Mouse (Mus musculus) C2C12 (cell line): ENCODE data around the gene Sec24c. TPM values are rescaled to one million over a fixed set of nuclear protein-coding genes. Genes with fewer than 3 reads are reported as not detected.

Experiments
- H3K27me3 ChIP-seq: one replicate; pipeline ENCODE4 v1.6.1; 2011; ENCODE audit not compliant: control insufficient read depth, insufficient read depth, insufficient read length
- H3K36me3 ChIP-seq: one replicate; pipeline ENCODE4 v1.6.1; 2011; ENCODE audit not compliant: control insufficient read depth, insufficient read depth
- H3K4me3 ChIP-seq: one replicate; pipeline ENCODE4 v1.5.1; 2011; ENCODE audit warnings: mild to moderate bottlenecking, control low read depth; ENCODE audit not compliant: poor library complexity, insufficient read depth, severe bottlenecking
- H3K79me2 ChIP-seq: one replicate; pipeline ENCODE4 v1.6.1; 2011; ENCODE audit not compliant: control insufficient read depth, insufficient read depth
- H3K79me3 ChIP-seq: one replicate; pipeline ENCODE4 v1.6.1; 2011; ENCODE audit warnings: low read depth, control low read depth
- H3ac ChIP-seq: one replicate; pipeline ENCODE3; 2011; ENCODE audit warnings: low read depth; ENCODE audit not compliant: control insufficient read depth, insufficient read length
- CEBPB ChIP-seq: IDR thresholded peaks from one replicate; pipeline ENCODE4 v1.6.1; 2011; ENCODE audit warnings: low read depth, mild to moderate bottlenecking, control low read depth, moderate library complexity
- CTCF ChIP-seq: IDR thresholded peaks from one replicate; pipeline ENCODE4 v1.5.1; 2011; ENCODE audit not compliant: control insufficient read depth, insufficient read depth, insufficient read length
- FOSL1 ChIP-seq: IDR thresholded peaks from one replicate; pipeline ENCODE4 v1.8.0; 2011; ENCODE audit warnings: mild to moderate bottlenecking, low read length; ENCODE audit not compliant: poor library complexity, insufficient read depth, severe bottlenecking
- MAX ChIP-seq: IDR thresholded peaks from one replicate; pipeline ENCODE4 v1.6.1; 2011; ENCODE audit warnings: mild to moderate bottlenecking, control low read depth
- MYOD1 ChIP-seq: IDR thresholded peaks from one replicate; pipeline ENCODE4 v1.6.1; 2011; ENCODE audit warnings: low read depth; ENCODE audit not compliant: control insufficient read depth, insufficient read length
- MYOG ChIP-seq: IDR thresholded peaks from one replicate; pipeline ENCODE4 v1.6.1; 2011; ENCODE audit not compliant: control insufficient read depth, insufficient read length; ENCODE audit errors: extremely low read depth
- USF1 ChIP-seq: IDR thresholded peaks from one replicate; pipeline ENCODE4 v1.6.1; 2011; ENCODE audit warnings: low read depth, mild to moderate bottlenecking, control low read depth, moderate library complexity
- polyA plus RNA-seq: library from polyadenylated mRNA; unstranded; fragments of >200 nt; fragmentation: generic; extraction: Trizol; gene quantifications from one replicate; pipeline ENCODE4 v1.2.1, GENCODE M21; 2012; ENCODE audit warnings: missing spikeins

Sec24c gene
- polyA plus RNA-seq, 1 experiment, result 63.4 TPM

GRCm38 (mm10) chr14:20723006-20723405, 48.9 kb downstream of the Sec24c start:
- TF ChIP-seq CTCF, result no peak
- TF ChIP-seq CEBPB, result no peak
- no peak for TF ChIP-seq USF1
- TF ChIP-seq FOSL1, result no peak
- no peak for TF ChIP-seq MYOG
- TF ChIP-seq MAX, result no peak
- TF ChIP-seq MYOD1, result no peak
- no peak overlapping the region for H3ac ChIP-seq
- H3K79me3 ChIP-seq, result no peaks in the 10 kb centered on the region
- H3K4me3 ChIP-seq, result no peak overlapping the region
- H3K79me2 ChIP-seq, result no peaks in the 10 kb centered on the region
- H3K27me3 ChIP-seq, result no peaks in the 10 kb centered on the region
- H3K36me3 ChIP-seq, result peaks cover 79% of the 10 kb centered on the region

- no peaks in the 10 kb centered on the region for H3K79me3 ChIP-seq
Measured at GRCm38 (mm10) chr14:20724043-20724442, 49.9 kb downstream of the Sec24c start.

GRCm38 (mm10) chr14:20725660-20726339, 51.7 kb downstream of the Sec24c start:
- no peak overlapping the region for H3K4me3 ChIP-seq
- H3K79me2 ChIP-seq, result no peaks in the 10 kb centered on the region
- no peaks in the 10 kb centered on the region for H3K27me3 ChIP-seq
- H3K36me3 ChIP-seq, result peaks cover 87% of the 10 kb centered on the region
- TF ChIP-seq CEBPB, result no peak
- TF ChIP-seq CTCF, result no peak
- no peak for TF ChIP-seq MAX
- no peak for TF ChIP-seq FOSL1
- no peak for TF ChIP-seq USF1
- TF ChIP-seq MYOG, result no peak
- no peak for TF ChIP-seq MYOD1
- H3K79me3 ChIP-seq, result no peaks in the 10 kb centered on the region
- no peak overlapping the region for H3ac ChIP-seq

More at GRCm38 (mm10) chr14:20724043-20724442, 49.9 kb downstream of the Sec24c start:
- Histone ChIP-seq H3K79me2 (no peaks in the 10 kb centered on the region), H3K4me3 (no peak overlapping the region), H3K27me3 (no peaks in the 10 kb centered on the region), H3ac (no peak overlapping the region), H3K36me3 (peaks cover 82% of the 10 kb centered on the region)
- TF ChIP-seq CTCF, result peak; percentile 26
- no peak for TF ChIP-seq MAX

- H3K27me3 ChIP-seq, result no peaks in the 10 kb centered on the region
Measured at GRCm38 (mm10) chr14:20729871-20730270, 55.8 kb downstream of the Sec24c start.

GRCm38 (mm10) chr14:20730853-20731602, 56.9 kb downstream of the Sec24c start:
- H3K79me2 ChIP-seq, result peaks cover 14% of the 10 kb centered on the region
- no peaks in the 10 kb centered on the region for H3K27me3 ChIP-seq
- TF ChIP-seq FOSL1 (no peak), CEBPB (no peak), MYOG (no peak), MYOD1 (no peak), USF1 (no peak), CTCF (no peak), MAX (no peak)
- peaks cover 4% of the 10 kb centered on the region for H3K79me3 ChIP-seq
- peaks cover 50% of the 10 kb centered on the region for H3K36me3 ChIP-seq
- no peak overlapping the region for H3K4me3 ChIP-seq
- H3ac ChIP-seq, result no peak overlapping the region

More at GRCm38 (mm10) chr14:20729871-20730270, 55.8 kb downstream of the Sec24c start:
- TF ChIP-seq MAX (no peak), MYOD1 (no peak), CTCF (no peak), CEBPB (no peak), MYOG (no peak), USF1 (no peak), FOSL1 (no peak)
- H3K79me3 ChIP-seq, result peaks cover 4% of the 10 kb centered on the region
- H3ac ChIP-seq, result no peak overlapping the region
- H3K36me3 ChIP-seq, result peaks cover 49% of the 10 kb centered on the region
- peaks cover 14% of the 10 kb centered on the region for H3K79me2 ChIP-seq
- H3K4me3 ChIP-seq, result no peak overlapping the region
